Mouse (Mus musculus): ENCODE measurements around the gene Magohb. TPM values are rescaled to one million over a fixed set of nuclear protein-coding genes. Genes with fewer than 3 reads are reported as not detected.

The Magohb gene
- total and polyA plus RNA-seq, 3 experiments = 8.1 to 9.2 TPM; not detected in 1

DNA sequence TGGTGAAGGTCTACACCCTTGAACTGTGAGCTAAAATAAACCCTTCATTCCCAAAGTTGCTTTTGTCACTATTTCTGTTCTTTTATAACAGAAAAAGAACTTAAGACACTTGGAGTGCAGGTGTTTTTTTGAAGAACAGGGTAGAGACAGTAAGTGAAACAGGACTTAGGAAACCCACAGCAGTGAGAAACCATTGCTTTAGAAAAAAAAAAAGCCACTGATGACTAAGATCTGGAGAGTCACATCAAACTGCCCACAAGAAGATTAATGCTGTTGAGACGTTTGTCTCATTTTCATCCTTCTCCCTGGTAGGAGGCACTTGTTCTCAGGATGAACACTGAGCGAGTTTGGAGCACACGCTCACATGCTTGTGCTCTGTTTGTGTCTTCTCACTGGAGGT, 31.0 kb downstream of the Magohb start:
- no peak for DNase-seq

DNA sequence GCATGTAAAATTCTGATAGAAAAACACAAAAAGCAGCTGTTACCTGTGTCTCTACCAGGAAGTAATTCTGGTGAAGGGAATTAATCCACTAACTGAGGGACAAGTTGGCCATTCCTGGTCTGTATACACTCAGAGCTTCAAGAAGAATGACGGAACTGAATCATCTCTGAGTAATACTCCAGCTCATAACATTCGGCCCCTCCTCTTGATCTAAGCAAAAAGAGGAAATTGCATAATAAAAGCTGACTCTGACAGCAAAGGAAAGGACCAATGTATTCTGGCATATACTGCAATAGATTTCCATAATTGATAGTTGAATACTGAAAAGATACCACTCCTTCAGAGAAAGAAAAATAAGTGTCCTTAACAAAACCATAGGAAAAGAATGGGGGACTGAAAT, 45.8 kb downstream of the Magohb start, which contains the start of gene Klra2:
Klra2 (minus strand) TSS at position 157 of the 400 bp plus-strand sequence.
- no peak for DNase-seq

DNA sequence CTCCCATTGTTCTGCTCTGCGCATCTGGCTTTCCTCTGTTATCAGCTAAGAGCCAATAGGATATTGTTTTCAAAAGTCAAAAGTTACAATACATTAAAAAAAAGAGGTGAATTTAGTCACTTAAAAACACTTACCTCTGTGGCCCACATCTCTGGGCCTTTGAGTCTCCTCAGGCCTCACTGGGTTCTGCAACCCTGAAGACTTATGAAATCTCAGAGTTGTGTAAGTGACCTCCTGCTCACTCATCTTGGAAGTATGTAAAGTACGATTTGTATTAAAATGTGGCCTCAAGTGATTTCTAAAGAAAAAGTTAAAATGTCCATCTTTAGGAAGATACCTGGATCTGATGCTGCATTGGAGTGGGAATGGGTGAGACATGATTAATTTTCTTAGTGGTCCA, 48.0 kb downstream of the Magohb start:
- no peak for DNase-seq

Other genes starting within 250 kb of the Magohb start
- gene Klra2, start 45.9 kb downstream of the Magohb start, total RNA-seq (2021) = 1 to 10 TPM; 1.9 to 5.7 TPM
- gene Klra2, start 45.9 kb downstream of the Magohb start, polyA plus RNA-seq (2012; rRNA removed) = 0.17 and 0.27 TPM in 2 replicates
- under 1 TPM; 0.12 to 0.52 TPM for gene Styk1, start 60.4 kb upstream of the Magohb start, total RNA-seq (2021)
- gene Styk1, start 60.4 kb upstream of the Magohb start, polyA plus RNA-seq (2012; rRNA removed) = 0.17 TPM in 1 of 2 replicates, not detected in the other
- gene Ybx3, start 95.2 kb upstream of the Magohb start, total RNA-seq (2021) = 100 to 1,000 TPM; 187 to 267 TPM
- gene Ybx3, start 95.2 kb upstream of the Magohb start, polyA plus RNA-seq (2012; rRNA removed) = 60.1 and 184 TPM in 2 replicates
- gene 5430401F13Rik, start 193.2 kb upstream of the Magohb start, total RNA-seq (2021) = not detected
- gene 5430401F13Rik, start 193.2 kb upstream of the Magohb start, polyA plus RNA-seq (2012; rRNA removed) = not detected in 2 replicates
- not detected for gene Gm6619, start 193.2 kb upstream of the Magohb start, total RNA-seq (2021)
- gene Gm6619, start 193.2 kb upstream of the Magohb start, polyA plus RNA-seq (2012; rRNA removed) = not detected in 2 replicates

Data from adrenal gland, adult 2 months (tissue).